Mouse (Mus musculus): ENCODE measurements around the gene Art3.

Art3 gene

GRCm38 (mm10) chr5:92381550-92382348 is 50.1 kb downstream of the Art3 start:
- peak; percentile 88 for ATAC-seq (ENCODE audit: low TSS enrichment)

- no peak for ATAC-seq (ENCODE audit: low TSS enrichment)
Observed at GRCm38 (mm10) chr5:92382349-92382679, 50.7 kb downstream of the Art3 start.

- no peak for ATAC-seq (ENCODE audit: low TSS enrichment)
Observed at GRCm38 (mm10) chr5:92383747-92384146, 52.1 kb downstream of the Art3 start.

GRCm38 (mm10) chr5:92384855-92385254 is 53.2 kb downstream of the Art3 start:
- ATAC-seq (ENCODE audit: low TSS enrichment): no peak

- no peak for ATAC-seq (ENCODE audit: low TSS enrichment)
Observed at GRCm38 (mm10) chr5:92386102-92386501, 54.5 kb downstream of the Art3 start.

GRCm38 (mm10) chr5:92386643-92387042 is 55.0 kb downstream of the Art3 start:
- no peak for ATAC-seq (ENCODE audit: low TSS enrichment)

GRCm38 (mm10) chr5:92387433-92387832 is 55.8 kb downstream of the Art3 start:
- no peak for ATAC-seq (ENCODE audit: low TSS enrichment)

GRCm38 (mm10) chr5:92389977-92390376 is 58.4 kb downstream of the Art3 start:
- ATAC-seq (ENCODE audit: low TSS enrichment): no peak

GRCm38 (mm10) chr5:92390615-92391014 is 59.0 kb downstream of the Art3 start:
- ATAC-seq (ENCODE audit: low TSS enrichment): peak; percentile 69

- ATAC-seq (ENCODE audit: low TSS enrichment): peak; percentile 27; the same call in 1 of the 2 replicates
Observed at GRCm38 (mm10) chr5:92392542-92392941, 60.9 kb downstream of the Art3 start.

- no peak for ATAC-seq (ENCODE audit: low TSS enrichment)
Observed at GRCm38 (mm10) chr5:92393863-92394262, 62.2 kb downstream of the Art3 start.

- no peak for ATAC-seq (ENCODE audit: low TSS enrichment)
Observed at GRCm38 (mm10) chr5:92395764-92396163, 64.1 kb downstream of the Art3 start.

GRCm38 (mm10) chr5:92396476-92396875 is 64.8 kb downstream of the Art3 start:
- no peak for ATAC-seq (ENCODE audit: low TSS enrichment)

GRCm38 (mm10) chr5:92398153-92398552 is 66.5 kb downstream of the Art3 start:
- ATAC-seq (ENCODE audit: low TSS enrichment): peak; percentile 98

- peak; percentile 44; the same call in 1 of the 2 replicates for ATAC-seq (ENCODE audit: low TSS enrichment)
Observed at GRCm38 (mm10) chr5:92402816-92403215, 71.2 kb downstream of the Art3 start.

GRCm38 (mm10) chr5:92403562-92404399 is 72.2 kb downstream of the Art3 start:
- peak; percentile 31; the same call in 1 of the 2 replicates for ATAC-seq (ENCODE audit: low TSS enrichment)

- no peak for ATAC-seq (ENCODE audit: low TSS enrichment)
Observed at GRCm38 (mm10) chr5:92404400-92404678, 72.7 kb downstream of the Art3 start.

GRCm38 (mm10) chr5:92409361-92410155 is 77.9 kb downstream of the Art3 start:
- ATAC-seq (ENCODE audit: low TSS enrichment): no peak

GRCm38 (mm10) chr5:92410486-92410885 is 78.9 kb downstream of the Art3 start:
- ATAC-seq (ENCODE audit: low TSS enrichment): no peak

- ATAC-seq (ENCODE audit: low TSS enrichment): peak; percentile 59; the same call in 1 of the 2 replicates
Observed at GRCm38 (mm10) chr5:92411461-92412140, 80.0 kb downstream of the Art3 start.

GRCm38 (mm10) chr5:92413271-92413981 is 81.8 kb downstream of the Art3 start:
- no peak for ATAC-seq (ENCODE audit: low TSS enrichment)
